ENCODE assay signal across 18 mouse cellular contexts in the genomic region with DNA sequence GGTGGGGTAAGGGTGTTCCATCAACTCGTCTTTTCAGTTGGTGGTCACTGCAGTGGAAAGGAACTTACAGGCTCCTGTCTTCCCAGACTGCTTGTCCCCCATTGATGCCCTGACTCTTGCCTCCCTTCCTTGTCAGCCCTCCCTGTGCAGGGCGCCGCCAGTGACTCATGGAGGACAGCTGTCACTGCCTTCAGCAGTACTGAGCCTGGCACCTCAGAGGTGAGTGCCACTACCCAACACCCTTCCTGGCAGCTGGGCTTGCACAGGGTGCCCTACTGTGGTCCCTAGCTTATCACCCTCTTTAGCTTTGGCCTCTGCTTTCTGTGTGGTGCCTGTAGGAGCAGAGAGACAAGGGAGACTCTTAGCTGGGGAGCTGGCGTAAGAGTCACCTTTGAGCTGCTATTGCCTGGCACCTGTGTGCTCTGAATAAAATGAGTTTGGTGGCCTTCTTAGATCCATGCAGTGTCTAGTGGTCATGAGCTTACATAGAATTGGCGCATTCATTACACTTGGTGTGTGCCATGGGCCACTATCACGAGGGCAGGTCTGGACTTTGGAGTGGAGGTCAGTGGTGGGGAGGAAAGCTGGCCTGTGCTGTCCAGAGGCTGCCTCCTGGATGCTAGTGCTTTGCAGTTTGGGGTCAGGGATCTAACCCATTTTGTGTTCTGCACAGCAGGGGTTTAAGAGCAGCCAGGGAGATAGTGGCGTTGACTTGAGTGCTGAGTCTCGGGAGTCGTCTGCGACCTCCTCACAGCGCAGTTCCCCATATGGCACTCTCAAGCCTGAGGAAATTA. TPM values are rescaled to one million over a fixed set of nuclear protein-coding genes. Genes with fewer than 3 reads are reported as not detected.
DNase-seq lines count a peak whose midpoint lies in the region; ATAC-seq and TF ChIP-seq lines count a peak whose summit lies in the region.
"Had no signal": no experiment of that assay in that cellular context is flagged by ENCODE, and none has a peak within 500 bp of the region (broad histone marks: within the 10 kb centered on the region; RNA-seq: fewer than 3 reads in every experiment).

No protein-coding gene starts in this region.

- H3K27ac ChIP-seq in kidney, embryonic 16.5 days (ENCODE audit: low read length) = no peak overlapping the region
- no peak overlapping the region for H3K27ac ChIP-seq in kidney, postnatal 0 days
- H3K27ac ChIP-seq in embryonic facial prominence, embryonic 10.5 days (replicated peaks) = no peak overlapping the region
- H3K27ac ChIP-seq: hindbrain, embryonic 13.5 days; intestine, embryonic 15.5 days; limb, embryonic 10.5 days; liver, embryonic 14.5 days; neural tube, embryonic 13.5 days had no signal

- ATAC-seq in kidney, embryonic 16.5 days (ENCODE audit: low FRiP score, low TSS enrichment) = no peak
- ATAC-seq in kidney, postnatal 0 days (replicated peaks; ENCODE audit: low FRiP score, low read depth) = peak; percentile 60; the same call in 1 of the 2 replicates
- ATAC-seq: forebrain, embryonic 16.5 days; intestine, embryonic 15.5 days; lung, postnatal 0 days; Patski had no signal

- peak; percentile 52 for DNase-seq in adrenal gland, adult 2 months
- no peak for DNase-seq in adrenal gland, postnatal 10 days
- DNase-seq in cerebellum, postnatal 36 days = peak; percentile 44 to 47
- DNase-seq in cerebellum, adult 8-10 months = no peak
- DNase-seq in kidney, adult 18-20 months = peak; percentile 76
- DNase-seq in kidney, postnatal 0 days (ENCODE audit: low spot score) = no peak
- no peak for DNase-seq in embryonic facial prominence, embryonic 10.5 days (ENCODE audit: low spot score)
- DNase-seq: gastrocnemius, postnatal 14 days; layer of hippocampus, postnatal 36 days had no signal

- no peak overlapping the region for H3K4me2 ChIP-seq in kidney, embryonic 16.5 days (replicated peaks; ENCODE audit: low read depth, low read length)
- H3K4me2 ChIP-seq in kidney, postnatal 0 days (ENCODE audit: low read length) = no peak overlapping the region
- H3K4me2 ChIP-seq: hindbrain, embryonic 13.5 days; intestine, embryonic 15.5 days; neural tube, embryonic 13.5 days had no signal

- no peak for TF ChIP-seq CTCF in kidney, postnatal 0 days (IDR thresholded peaks at IDR 0.05; ENCODE audit: low read depth)

- no peak overlapping the region for H3K4me3 ChIP-seq in kidney, embryonic 16.5 days (ENCODE audit: low read length)
- H3K4me3 ChIP-seq in kidney, postnatal 0 days (replicated peaks; ENCODE audit: low read depth, low read length) = no peak overlapping the region
- no peak overlapping the region for H3K4me3 ChIP-seq in embryonic facial prominence, embryonic 10.5 days
- H3K4me3 ChIP-seq: hindbrain, embryonic 13.5 days; intestine, embryonic 15.5 days; limb, embryonic 10.5 days; neural tube, embryonic 13.5 days had no signal

- H3K9ac ChIP-seq in kidney, embryonic 16.5 days (replicated peaks; ENCODE audit: low read length) = no peak overlapping the region
- no peak overlapping the region for H3K9ac ChIP-seq in kidney, postnatal 0 days (ENCODE audit: low read depth, low read length)
- H3K9ac ChIP-seq: hindbrain, embryonic 13.5 days; intestine, embryonic 15.5 days; liver, embryonic 14.5 days; neural tube, embryonic 13.5 days had no signal

- H3K27me3 ChIP-seq in kidney, embryonic 16.5 days (ENCODE audit: insufficient read depth, low read length) = no peaks in the 10 kb centered on the region
- H3K27me3 ChIP-seq in kidney, postnatal 0 days (ENCODE audit: insufficient read depth, low read length) = no peaks in the 10 kb centered on the region
- no peaks in the 10 kb centered on the region for H3K27me3 ChIP-seq in embryonic facial prominence, embryonic 10.5 days (replicated peaks; ENCODE audit: low read depth, poor library complexity, severe bottlenecking)
- H3K27me3 ChIP-seq: hindbrain, embryonic 13.5 days; intestine, embryonic 15.5 days; neural tube, embryonic 13.5 days; Patski had no signal

- no peaks in the 10 kb centered on the region for H3K9me3 ChIP-seq in kidney, embryonic 16.5 days (ENCODE audit: low read length)
- H3K9me3 ChIP-seq in kidney, postnatal 0 days (replicated peaks; ENCODE audit: low read length) = no peaks in the 10 kb centered on the region
- no peaks in the 10 kb centered on the region for H3K9me3 ChIP-seq in embryonic facial prominence, embryonic 10.5 days
- H3K9me3 ChIP-seq: hindbrain, embryonic 13.5 days; intestine, embryonic 15.5 days; limb, embryonic 10.5 days; neural tube, embryonic 13.5 days had no signal

- H3K36me3 ChIP-seq in kidney, embryonic 16.5 days (ENCODE audit: insufficient read depth, low read length) = peaks cover 99% of the 10 kb centered on the region
- peaks cover 100% of the 10 kb centered on the region for H3K36me3 ChIP-seq in kidney, postnatal 0 days (ENCODE audit: insufficient read depth, low read length)
- peaks cover 100% of the 10 kb centered on the region for H3K36me3 ChIP-seq in embryonic facial prominence, embryonic 10.5 days (replicated peaks)

- WGBS in kidney, embryonic 16.5 days = 88% methylated on average over 11 of the region's 11 CpGs
- 91% methylated on average over 11 of the region's 11 CpGs for WGBS in kidney, postnatal 0 days
- 91% methylated on average over 11 of the region's 11 CpGs for WGBS in embryonic facial prominence, embryonic 10.5 days

- H3K4me1 ChIP-seq in kidney, embryonic 16.5 days (ENCODE audit: insufficient read depth, low read length) = no peaks in the 10 kb centered on the region
- H3K4me1 ChIP-seq in kidney, postnatal 0 days (replicated peaks; ENCODE audit: insufficient read depth, low read length) = no peaks in the 10 kb centered on the region
- no peaks in the 10 kb centered on the region for H3K4me1 ChIP-seq in embryonic facial prominence, embryonic 10.5 days
- H3K4me1 ChIP-seq: hindbrain, embryonic 13.5 days; intestine, embryonic 15.5 days; limb, embryonic 10.5 days; neural tube, embryonic 13.5 days had no signal

RNA-seq across cellular contexts. Expression of a gene that starts 17.7 kb away (rescaled TPM):
- total RNA-seq in adrenal gland, adult 2 months (2021) = 10 to 100 TPM; 32.5 to 40.4 TPM
- 42.8 and 49.6 TPM in 2 replicates for polyA plus RNA-seq in adrenal gland, adult 2 months (2012; rRNA removed)
- total RNA-seq in adrenal gland, postnatal 10 days (2021) = 10 to 100 TPM; 29.9 to 49.3 TPM
- 31.6 and 32.9 TPM in 2 replicates for polyA plus RNA-seq in kidney, embryonic 16.5 days (2015; fragmentation: Nextera tagmentation; extraction: Ambion mirVana)
- polyA plus RNA-seq in kidney, postnatal 0 days (2015; fragmentation: Nextera tagmentation; extraction: Ambion mirVana) = 18.5 and 20.1 TPM in 2 replicates
- 22.4 and 22.5 TPM in 2 replicates for polyA plus RNA-seq in embryonic facial prominence, embryonic 10.5 days (2016; fragmentation: Nextera tagmentation; extraction: Ambion mirVana)

RNA-seq across cellular contexts. Expression of a gene that starts 41.2 kb away (rescaled TPM):
- 100 to 1,000 TPM; 116 to 148 TPM for total RNA-seq in adrenal gland, adult 2 months (2021)
- 202 and 249 TPM in 2 replicates for polyA plus RNA-seq in adrenal gland, adult 2 months (2012; rRNA removed)
- total RNA-seq in adrenal gland, postnatal 10 days (2021) = 100 to 1,000 TPM; 129 to 184 TPM
- 88.5 and 92.0 TPM in 2 replicates for polyA plus RNA-seq in kidney, embryonic 16.5 days (2015; fragmentation: Nextera tagmentation; extraction: Ambion mirVana)
- 57.9 and 66.7 TPM in 2 replicates for polyA plus RNA-seq in kidney, postnatal 0 days (2015; fragmentation: Nextera tagmentation; extraction: Ambion mirVana)
- 74.7 and 84.0 TPM in 2 replicates for polyA plus RNA-seq in embryonic facial prominence, embryonic 10.5 days (2016; fragmentation: Nextera tagmentation; extraction: Ambion mirVana)

Comparison
In these comparisons a context has a peak if more than half of its experiments do, and no peak if none do; other contexts are left out.
1. DNase-seq: peak in adrenal gland, adult 2 months (single experiment), cerebellum, postnatal 36 days (2 of 2) and kidney, adult 18-20 months (single experiment); none in adrenal gland, postnatal 10 days (single experiment), cerebellum, adult 8-10 months (single experiment), kidney, postnatal 0 days (single experiment) and embryonic facial prominence, embryonic 10.5 days (single experiment).